Mouse (Mus musculus) embryonic facial prominence, embryonic 11.5 days (tissue): ENCODE measurements at regions not wholly inside any gene's neighbourhood (a gene's known extent, or its start where the extent isn't known, plus 50 kb on each side); places are given as distances from the start of the nearest gene placed in this dataset.

Source experiments
- ATAC-seq: fragments of 200-750 bp; cut with Nextera tagmentation; replicated peaks from 2 replicates; pipeline ENCODE4 v1.8.0; 2017; ENCODE audit warnings: low read depth; ENCODE audit not compliant: insufficient number of reproducible peaks, low FRiP score, low TSS enrichment
- DNase-seq: peaks from one replicate; pipeline ENCODE4 v3.0.0-alpha.2; 2015; ENCODE audit warnings: low spot score
- H3K27ac ChIP-seq: fragments of 300-500 bp; sonication (generic); replicated peaks from 2 replicates; pipeline ENCODE4 v1.5.1; 2014; ENCODE audit warnings: mild to moderate bottlenecking, low read depth, low read length, control low read depth
- H3K27me3 ChIP-seq: fragments of 300-500 bp; sonication (generic); 2 replicates; pipeline ENCODE4 v1.6.1; 2014; ENCODE audit warnings: mild to moderate bottlenecking, low read length, moderate library complexity, mixed read lengths; ENCODE audit not compliant: control insufficient read depth, insufficient read depth
- H3K36me3 ChIP-seq: fragments of 300-500 bp; sonication (generic); replicated peaks from 2 replicates; pipeline ENCODE4 v1.6.1; 2014; ENCODE audit warnings: low read depth, mild to moderate bottlenecking, low read length, moderate library complexity, mixed read lengths; ENCODE audit not compliant: control insufficient read depth, insufficient read depth
- H3K4me1 ChIP-seq: fragments of 300-500 bp; sonication (generic); 2 replicates; pipeline ENCODE4 v1.6.1; 2014; ENCODE audit warnings: low read length, mixed read lengths; ENCODE audit not compliant: control insufficient read depth, insufficient read depth
- H3K4me2 ChIP-seq: fragments of 300-500 bp; sonication (generic); 2 replicates; pipeline ENCODE4 v1.6.1; 2014; ENCODE audit warnings: low read depth, mild to moderate bottlenecking, control low read depth, low read length, moderate library complexity
- H3K4me3 ChIP-seq: fragments of 300-500 bp; sonication (generic); 2 replicates; pipeline ENCODE4 v1.5.1; 2014; ENCODE audit warnings: low read depth, low read length, control low read depth
- H3K9ac ChIP-seq: fragments of 300-500 bp; sonication (generic); replicated peaks from 2 replicates; pipeline ENCODE4 v1.6.1; 2014; ENCODE audit warnings: mild to moderate bottlenecking, control low read depth, low read length
- H3K9me3 ChIP-seq: fragments of 300-500 bp; sonication (generic); replicated peaks from 2 replicates; pipeline ENCODE4 v1.6.1; 2016; ENCODE audit warnings: mild to moderate bottlenecking, low read length, inconsistent platforms, mixed read lengths; ENCODE audit not compliant: control insufficient read depth
- WGBS: fragments of 180-500 bp; shearing (Covaris S2); extraction: QIAGEN DNeasy Blood & Tissue Kit; methylation state at CpG from one replicate; pipeline ENCODE4 v1.1.7; 2014; 5-methylcytosine and 5-hydroxymethylcytosine counted together

DNA sequence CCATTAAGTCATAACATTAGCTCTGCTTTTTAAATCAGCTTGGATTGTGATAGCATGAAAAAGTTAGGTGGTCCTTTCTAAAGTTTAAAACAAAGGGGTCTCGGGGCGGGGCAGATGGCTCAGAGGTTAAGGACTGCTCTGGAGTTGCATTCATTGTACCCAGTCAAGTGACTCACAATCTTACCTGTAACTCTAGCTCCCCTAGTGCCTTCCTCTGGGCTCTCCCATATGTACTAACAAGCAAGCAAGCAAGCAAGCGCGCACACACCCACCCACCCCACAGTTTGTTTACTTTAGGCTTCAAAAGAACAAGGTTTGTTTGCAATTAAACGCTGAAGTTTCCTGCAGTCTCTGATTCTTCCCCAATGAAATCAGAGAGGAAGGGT is 112.8 kb downstream of the Amer2 start:
- ATAC-seq = peak; percentile 76; the same call in 1 of the 2 replicates

DNA sequence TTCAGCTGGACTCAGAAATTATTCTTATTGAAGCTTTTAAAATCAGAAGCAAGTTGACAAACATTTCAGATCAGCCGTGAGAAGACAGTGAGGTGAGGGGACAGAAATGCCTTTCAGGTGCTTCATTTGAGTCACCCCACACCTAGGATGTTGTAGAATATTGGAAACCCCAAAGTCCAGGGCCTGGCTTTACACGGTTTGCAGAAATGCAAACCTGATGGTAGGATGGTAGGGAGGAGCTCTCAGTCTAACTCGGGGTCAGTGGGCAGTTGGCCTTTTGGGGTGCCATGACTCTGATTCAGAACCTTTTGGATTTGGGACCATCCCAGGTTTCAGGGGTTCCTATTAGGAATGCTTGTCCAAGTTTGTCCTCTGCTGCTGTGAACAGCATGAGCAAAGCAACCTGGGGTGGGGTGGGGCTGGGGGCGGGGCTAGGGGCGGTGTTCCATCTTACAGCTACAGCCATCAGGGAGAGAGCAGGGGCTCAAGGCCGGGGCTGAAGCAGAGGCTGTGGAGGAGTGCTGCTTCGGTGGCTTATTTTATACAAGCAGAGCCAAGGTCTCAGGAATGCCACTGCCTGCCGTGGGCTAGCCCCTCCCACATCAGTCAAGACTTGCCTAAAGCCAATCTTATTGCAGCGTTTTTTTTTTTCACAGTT is 113.3 kb downstream of the Amer2 start:
- DNase-seq (peak; percentile 46), ATAC-seq (peak; percentile 60)
- H3K9me3 ChIP-seq = no peaks in the 10 kb centered on the region
- H3K9ac ChIP-seq = no peak overlapping the region
- H3K27ac ChIP-seq = no peak overlapping the region
- H3K4me3 ChIP-seq = no peak overlapping the region
- H3K4me1 ChIP-seq = no peaks in the 10 kb centered on the region; the same call in 1 of the 2 replicates
- H3K36me3 ChIP-seq = no peaks in the 10 kb centered on the region
- no peak overlapping the region; the same call in 1 of the 2 replicates for H3K4me2 ChIP-seq
- no peaks in the 10 kb centered on the region for H3K27me3 ChIP-seq
- 3% methylated on average over 9 of the region's 9 CpGs for WGBS

More for the DNA sequence above, 112.8 kb downstream of the Amer2 start:
- DNase-seq = peak; percentile 52
- Histone ChIP-seq H3K4me2 (peak overlapping the region; percentile 81), H3K27me3 (no peaks in the 10 kb centered on the region), H3K4me3 (peak overlapping the region; percentile 34), H3K9me3 (no peaks in the 10 kb centered on the region), H3K4me1 (no peaks in the 10 kb centered on the region; the same call in 1 of the 2 replicates), H3K36me3 (no peaks in the 10 kb centered on the region), H3K9ac (no peak overlapping the region), H3K27ac (no peak overlapping the region)
- WGBS = 1% methylated on average over 5 of the region's 5 CpGs

DNA sequence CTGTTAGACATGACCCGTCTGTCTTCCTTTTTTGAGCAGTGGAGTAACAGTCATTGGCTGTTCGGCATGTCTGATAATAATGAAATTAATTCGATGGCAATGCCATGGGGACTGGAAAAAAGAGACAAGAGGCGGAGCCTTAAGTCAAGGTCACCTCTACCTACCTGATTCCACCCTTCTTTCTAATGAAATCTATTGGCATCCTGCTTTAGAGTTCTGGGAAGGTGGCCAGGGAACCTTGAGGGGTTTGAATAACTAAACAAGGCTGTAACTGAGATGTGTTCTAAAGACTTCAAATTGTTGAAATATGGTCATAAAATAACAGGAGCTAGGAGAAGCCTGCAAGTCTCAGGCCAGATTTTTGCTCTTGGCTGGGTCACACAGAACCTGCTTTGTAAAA is 116.1 kb downstream of the Amer2 start:
- DNase-seq (no peak), ATAC-seq (no peak)
- Histone ChIP-seq H3K27me3 (no peaks in the 10 kb centered on the region), H3K4me3 (no peak overlapping the region), H3K27ac (no peak overlapping the region), H3K36me3 (no peaks in the 10 kb centered on the region), H3K4me2 (no peak overlapping the region), H3K9me3 (no peaks in the 10 kb centered on the region), H3K9ac (no peak overlapping the region), H3K4me1 (no peaks in the 10 kb centered on the region; the same call in 1 of the 2 replicates)
- WGBS = 84% methylated on average over 4 of the region's 4 CpGs

DNA sequence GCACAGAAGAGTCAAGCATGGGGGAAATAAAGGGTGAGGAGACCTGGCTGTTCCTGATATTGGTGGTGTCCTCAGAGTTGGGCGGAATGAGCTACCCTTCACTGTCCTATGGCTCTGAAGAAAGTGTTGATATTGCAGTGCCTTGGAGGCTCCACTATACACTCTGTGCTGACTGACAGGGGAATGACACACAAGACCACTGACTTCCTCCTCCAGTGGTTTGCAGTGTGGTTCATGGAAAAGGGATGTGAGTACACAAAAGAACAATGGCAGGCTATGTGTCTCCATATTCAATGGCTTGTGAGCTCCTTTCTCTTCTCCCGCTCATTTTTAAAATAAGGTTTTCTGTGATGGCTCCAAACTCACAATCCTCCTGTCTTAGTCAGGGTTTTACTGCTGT is 117.8 kb downstream of the Amer2 start:
- Histone ChIP-seq H3K9me3 (no peaks in the 10 kb centered on the region), H3K9ac (no peak overlapping the region), H3K4me1 (no peaks in the 10 kb centered on the region), H3K27me3 (no peaks in the 10 kb centered on the region), H3K36me3 (no peaks in the 10 kb centered on the region), H3K4me3 (no peak overlapping the region), H3K4me2 (no peak overlapping the region), H3K27ac (no peak overlapping the region)
- ATAC-seq (no peak), DNase-seq (no peak)
- WGBS = 84% methylated on average over 2 of the region's 2 CpGs

DNA sequence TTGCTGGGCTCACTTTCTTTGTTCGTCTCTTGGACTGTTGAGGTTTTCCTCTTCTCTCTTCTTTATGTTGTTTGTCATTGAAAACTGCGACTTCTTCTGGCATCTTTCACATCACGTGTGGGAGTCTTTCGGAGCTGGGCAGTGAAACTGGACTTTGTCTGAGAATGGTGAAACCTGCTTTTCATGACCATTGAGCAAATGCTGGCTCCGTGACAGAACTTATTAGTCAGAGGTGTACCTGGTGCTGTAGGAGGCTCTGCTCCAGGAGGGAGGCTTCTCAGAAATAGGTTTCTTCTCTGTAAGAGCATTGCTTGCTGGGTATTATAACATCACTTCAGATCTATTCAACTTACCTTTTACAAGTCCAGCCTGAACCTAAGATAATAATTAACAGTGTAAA is 122.4 kb downstream of the Amer2 start:
- no peaks in the 10 kb centered on the region for H3K4me1 ChIP-seq
- H3K9me3 ChIP-seq = no peaks in the 10 kb centered on the region
- H3K27me3 ChIP-seq = no peaks in the 10 kb centered on the region
- 94% methylated on average over 5 of the region's 5 CpGs for WGBS
- no peak overlapping the region for H3K4me3 ChIP-seq
- no peaks in the 10 kb centered on the region for H3K36me3 ChIP-seq
- no peak overlapping the region for H3K9ac ChIP-seq
- DNase-seq (no peak), ATAC-seq (no peak)
- no peak overlapping the region for H3K4me2 ChIP-seq
- no peak overlapping the region for H3K27ac ChIP-seq

DNA sequence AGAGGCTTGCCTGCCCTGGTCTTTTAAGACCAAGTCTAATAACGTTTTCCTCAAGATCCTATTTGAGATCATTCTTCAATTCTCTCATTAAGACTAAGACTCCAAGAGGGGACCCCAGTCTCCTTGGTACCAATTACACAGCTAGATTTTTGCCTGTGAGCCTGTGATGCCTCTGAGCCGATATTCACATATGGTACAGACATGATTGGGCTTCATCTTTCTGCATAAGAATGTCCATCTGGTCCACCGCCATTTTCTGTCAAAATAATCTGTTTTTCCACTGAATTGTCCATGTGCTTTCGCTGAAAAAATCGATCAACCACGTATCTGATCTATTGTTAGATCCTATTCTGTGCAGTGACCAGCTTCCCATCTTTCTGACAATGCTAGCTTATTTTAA is 129.5 kb downstream of the Amer2 start:
- no peaks in the 10 kb centered on the region for H3K27me3 ChIP-seq
- no peak overlapping the region for H3K9ac ChIP-seq
- no peaks in the 10 kb centered on the region for H3K4me1 ChIP-seq
- H3K4me2 ChIP-seq = no peak overlapping the region
- no peak for DNase-seq
- no peak overlapping the region for H3K4me3 ChIP-seq
- no peaks in the 10 kb centered on the region for H3K36me3 ChIP-seq
- no peaks in the 10 kb centered on the region for H3K9me3 ChIP-seq
- 81% methylated on average over 6 of the region's 6 CpGs for WGBS
- ATAC-seq = no peak
- no peak overlapping the region for H3K27ac ChIP-seq

DNA sequence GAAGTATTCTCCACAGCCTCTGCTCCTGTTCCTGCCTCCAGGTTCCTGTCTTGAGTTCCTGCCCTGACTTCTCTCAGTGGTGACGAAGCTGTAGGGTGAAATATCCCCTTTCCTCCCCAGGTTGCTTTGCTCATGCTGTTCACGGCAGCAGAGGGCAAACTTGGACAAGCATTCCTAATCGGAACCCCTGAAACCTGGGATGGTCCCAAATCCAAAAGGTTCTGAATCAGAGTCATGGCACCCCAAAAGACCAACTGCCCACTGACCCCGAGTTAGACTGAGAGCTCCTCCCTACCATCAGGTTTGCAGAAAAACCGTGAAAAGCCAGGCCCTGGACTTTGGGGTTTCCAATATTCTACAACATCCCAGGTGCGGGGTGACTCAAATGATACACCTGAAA is 128.7 kb upstream of the Spata13 start:
- no peaks in the 10 kb centered on the region for H3K27me3 ChIP-seq
- H3K4me2 ChIP-seq = no peak overlapping the region
- no peak overlapping the region for H3K27ac ChIP-seq
- WGBS = 89% methylated on average over 6 of the region's 6 CpGs
- no peak overlapping the region for H3K9ac ChIP-seq
- no peaks in the 10 kb centered on the region for H3K36me3 ChIP-seq
- no peaks in the 10 kb centered on the region for H3K4me1 ChIP-seq
- ATAC-seq = no peak
- no peaks in the 10 kb centered on the region for H3K9me3 ChIP-seq
- no peak overlapping the region for H3K4me3 ChIP-seq
- no peak for DNase-seq

DNA sequence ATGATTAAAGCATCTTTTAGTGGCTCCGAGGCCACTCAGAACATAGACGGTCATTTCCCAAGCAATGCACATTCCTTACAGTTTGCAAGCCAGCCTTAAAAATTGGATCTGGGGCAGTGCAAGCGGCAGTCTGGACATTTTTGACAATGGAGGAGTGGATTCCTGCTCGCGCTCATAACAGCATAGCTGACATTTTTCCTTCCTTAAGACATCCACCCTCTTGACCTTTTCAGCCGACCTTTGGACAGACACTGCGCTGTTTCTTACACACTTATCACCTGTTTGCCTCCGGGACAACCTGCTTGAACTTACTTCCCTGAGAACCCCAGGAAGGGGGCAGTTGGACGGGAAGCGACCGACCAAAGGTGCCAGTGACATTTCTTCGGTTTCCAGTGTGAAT is 127.5 kb upstream of the Spata13 start:
- Histone ChIP-seq H3K4me3 (no peak overlapping the region), H3K4me1 (no peaks in the 10 kb centered on the region), H3K27me3 (no peaks in the 10 kb centered on the region), H3K9ac (no peak overlapping the region), H3K36me3 (no peaks in the 10 kb centered on the region), H3K9me3 (no peaks in the 10 kb centered on the region), H3K4me2 (no peak overlapping the region), H3K27ac (no peak overlapping the region)
- no peak for ATAC-seq
- no peak for DNase-seq
- WGBS = 56% methylated on average over 12 of the region's 12 CpGs
